Mouse (Mus musculus) forebrain, embryonic 16.5 days (tissue): ENCODE data around the gene Castor2. TPM values are rescaled to one million over a fixed set of nuclear protein-coding genes. Genes with fewer than 3 reads are reported as not detected.
A peak's percentile ranks its signal among the peaks of the same experiment; 100 is the strongest.

ENCODE experiments used
- ATAC-seq: fragments of 200-750 bp; cut with Nextera tagmentation; 2 replicates; pipeline ENCODE4 v1.8.0; 2017; ENCODE audit warnings: mild to moderate bottlenecking, moderate library complexity
- H3K27ac ChIP-seq: fragments of 300-500 bp; sonication (generic); 2 replicates; pipeline ENCODE4 v1.5.1; 2014; ENCODE audit warnings: low read length, control low read depth
- H3K27me3 ChIP-seq: fragments of 300-500 bp; sonication (generic); replicated peaks from 2 replicates; pipeline ENCODE4 v1.6.1; 2014; ENCODE audit warnings: low read length; ENCODE audit not compliant: control insufficient read depth, insufficient read depth
- H3K36me3 ChIP-seq: fragments of 300-500 bp; sonication (generic); 2 replicates; pipeline ENCODE4 v1.6.1; 2014; ENCODE audit not compliant: control insufficient read depth, insufficient read depth
- H3K4me1 ChIP-seq: fragments of 300-500 bp; sonication (generic); replicated peaks from 2 replicates; pipeline ENCODE4 v1.6.1; 2014; ENCODE audit warnings: low read length; ENCODE audit not compliant: control insufficient read depth, insufficient read depth
- H3K4me2 ChIP-seq: fragments of 300-500 bp; sonication (generic); 2 replicates; pipeline ENCODE4 v1.6.1; 2014; ENCODE audit warnings: mild to moderate bottlenecking, low read length, control low read depth
- H3K4me3 ChIP-seq: fragments of 300-500 bp; sonication (generic); replicated peaks from 2 replicates; pipeline ENCODE4 v1.5.1; 2014; ENCODE audit warnings: mild to moderate bottlenecking, low read length, control low read depth
- H3K9ac ChIP-seq: fragments of 300-500 bp; sonication (generic); replicated peaks from 2 replicates; pipeline ENCODE4 v1.6.1; 2014; ENCODE audit warnings: low read depth, low read length, control low read depth
- H3K9me3 ChIP-seq: fragments of 300-500 bp; sonication (generic); 2 replicates; pipeline ENCODE4 v1.6.1; 2016; ENCODE audit warnings: low read length; ENCODE audit not compliant: control insufficient read depth
- WGBS: fragments of 180-500 bp; shearing (Covaris S2); extraction: QIAGEN DNeasy Blood & Tissue Kit; methylation state at CpG from one replicate; pipeline ENCODE4 v1.1.7; 2014; 5-methylcytosine and 5-hydroxymethylcytosine counted together
- polyA plus RNA-seq: library from polyadenylated mRNA; unstranded; fragments of >200 nt; fragmentation: Nextera tagmentation; extraction: Ambion mirVana; gene quantifications from 2 replicates; pipeline ENCODE4 v1.2.1, GENCODE M21; 2015

The Castor2 gene
- polyA plus RNA-seq, 1 experiment from 2014 or later: 31.4 TPM

- Histone ChIP-seq H3K27me3 (no peaks in the 10 kb centered on the region), H3K27ac (no peak overlapping the region), H3K36me3 (no peaks in the 10 kb centered on the region), H3K4me3 (no peak overlapping the region), H3K9ac (no peak overlapping the region), H3K4me2 (no peak overlapping the region), H3K9me3 (no peaks in the 10 kb centered on the region), H3K4me1 (peaks cover 2% of the 10 kb centered on the region; the same call in 1 of the 2 replicates)
- no peak for ATAC-seq
- WGBS: 92% methylated on average over 10 of the region's 10 CpGs
These were observed 69.7 kb downstream of the Castor2 start for GRCm38 (mm10) chr5:134169231-134169630.

GRCm38 (mm10) chr5:134170167-134170566 lies 70.7 kb downstream of the Castor2 start:
- no peak overlapping the region for H3K27ac ChIP-seq
- no peaks in the 10 kb centered on the region for H3K9me3 ChIP-seq
- ATAC-seq: no peak
- no peak overlapping the region for H3K4me3 ChIP-seq
- no peaks in the 10 kb centered on the region for H3K27me3 ChIP-seq
- 94% methylated on average over 8 of the region's 8 CpGs for WGBS
- H3K36me3 ChIP-seq: no peaks in the 10 kb centered on the region
- peaks cover 5% of the 10 kb centered on the region for H3K4me1 ChIP-seq
- H3K4me2 ChIP-seq: no peak overlapping the region
- H3K9ac ChIP-seq: no peak overlapping the region

GRCm38 (mm10) chr5:134173206-134173605 lies 73.7 kb downstream of the Castor2 start:
- no peak for ATAC-seq
- peaks cover 12% of the 10 kb centered on the region for H3K4me1 ChIP-seq
- H3K4me2 ChIP-seq: no peak overlapping the region
- H3K9ac ChIP-seq: no peak overlapping the region
- no peak overlapping the region for H3K4me3 ChIP-seq
- H3K9me3 ChIP-seq: no peaks in the 10 kb centered on the region
- H3K36me3 ChIP-seq: no peaks in the 10 kb centered on the region
- H3K27me3 ChIP-seq: no peaks in the 10 kb centered on the region
- H3K27ac ChIP-seq: no peak overlapping the region
- 40% methylated on average over 4 of the region's 4 CpGs for WGBS

- Histone ChIP-seq H3K27ac (peak overlapping the region; percentile 38), H3K4me1 (peaks cover 12% of the 10 kb centered on the region), H3K4me2 (peak overlapping the region; percentile 86), H3K9me3 (no peaks in the 10 kb centered on the region), H3K9ac (peak overlapping the region; percentile 61), H3K4me3 (peak overlapping the region; percentile 87), H3K36me3 (no peaks in the 10 kb centered on the region), H3K27me3 (no peaks in the 10 kb centered on the region)
- ATAC-seq: no peak
- 6% methylated on average over 10 of the region's 10 CpGs for WGBS
These were observed 76.2 kb downstream of the Castor2 start for GRCm38 (mm10) chr5:134175696-134176095.

- no peaks in the 10 kb centered on the region for H3K36me3 ChIP-seq
- peak within 1 kb of the TSS; percentile 38 for H3K27ac ChIP-seq
- under 1% methylated on average over 72 of the region's 72 CpGs for WGBS
- H3K4me3 ChIP-seq: peak within 1 kb of the TSS; percentile 87
- peak; percentile 92 for ATAC-seq
- peak within 1 kb of the TSS; percentile 61 for H3K9ac ChIP-seq
- peaks cover 12% of the 10 kb centered on the region for H3K4me1 ChIP-seq
- no peaks in the 10 kb centered on the region for H3K27me3 ChIP-seq
- no peaks in the 10 kb centered on the region for H3K9me3 ChIP-seq
- peak within 1 kb of the TSS; percentile 86 for H3K4me2 ChIP-seq
These were observed 76.8 kb downstream of the Castor2 start, which contains the start of gene Rcc1l for GRCm38 (mm10) chr5:134176169-134176881. Gene Rcc1l (minus strand): TSS chr5:134176774.

- no peak overlapping the region for H3K4me2 ChIP-seq
- WGBS: 84% methylated on average over 7 of the region's 7 CpGs
- H3K27ac ChIP-seq: no peak overlapping the region
- no peaks in the 10 kb centered on the region for H3K9me3 ChIP-seq
- H3K27me3 ChIP-seq: no peaks in the 10 kb centered on the region
- H3K36me3 ChIP-seq: no peaks in the 10 kb centered on the region
- H3K4me1 ChIP-seq: peaks cover 22% of the 10 kb centered on the region
- H3K9ac ChIP-seq: no peak overlapping the region
- ATAC-seq: no peak
- no peak overlapping the region for H3K4me3 ChIP-seq
These were observed 79.0 kb downstream of the Castor2 start for GRCm38 (mm10) chr5:134178536-134178935.

- ATAC-seq: 0 out of 2 replicates have a peak, but pooled peaks have one; percentile 7
- Histone ChIP-seq H3K9me3 (no peaks in the 10 kb centered on the region), H3K9ac (no peak overlapping the region), H3K36me3 (no peaks in the 10 kb centered on the region), H3K27me3 (no peaks in the 10 kb centered on the region), H3K4me1 (peaks cover 23% of the 10 kb centered on the region), H3K27ac (no peak overlapping the region), H3K4me3 (no peak overlapping the region), H3K4me2 (no peak overlapping the region)
- WGBS: 25% methylated on average over 7 of the region's 7 CpGs
These were observed 80.4 kb downstream of the Castor2 start for GRCm38 (mm10) chr5:134179871-134180270.

- H3K27ac ChIP-seq: no peak overlapping the region
- no peak for ATAC-seq
- no peaks in the 10 kb centered on the region for H3K36me3 ChIP-seq
- H3K4me2 ChIP-seq: no peak overlapping the region
- H3K27me3 ChIP-seq: no peaks in the 10 kb centered on the region
- no peak overlapping the region for H3K4me3 ChIP-seq
- WGBS: 74% methylated on average over 3 of the region's 3 CpGs
- peaks cover 11% of the 10 kb centered on the region; the same call in 1 of the 2 replicates for H3K4me1 ChIP-seq
- no peak overlapping the region for H3K9ac ChIP-seq
- no peaks in the 10 kb centered on the region for H3K9me3 ChIP-seq
These were observed 82.7 kb downstream of the Castor2 start for GRCm38 (mm10) chr5:134182172-134182571.

GRCm38 (mm10) chr5:134182735-134183134 lies 83.2 kb downstream of the Castor2 start:
- Histone ChIP-seq H3K27ac (no peak overlapping the region), H3K4me1 (peaks cover 11% of the 10 kb centered on the region; the same call in 1 of the 2 replicates), H3K9ac (no peak overlapping the region), H3K9me3 (no peaks in the 10 kb centered on the region), H3K4me2 (no peak overlapping the region), H3K27me3 (no peaks in the 10 kb centered on the region), H3K36me3 (no peaks in the 10 kb centered on the region), H3K4me3 (no peak overlapping the region)
- ATAC-seq: no peak
- 64% methylated on average over 4 of the region's 4 CpGs for WGBS
